8 mouse cellular contexts compared by ENCODE assay signal in the genomic region with DNA sequence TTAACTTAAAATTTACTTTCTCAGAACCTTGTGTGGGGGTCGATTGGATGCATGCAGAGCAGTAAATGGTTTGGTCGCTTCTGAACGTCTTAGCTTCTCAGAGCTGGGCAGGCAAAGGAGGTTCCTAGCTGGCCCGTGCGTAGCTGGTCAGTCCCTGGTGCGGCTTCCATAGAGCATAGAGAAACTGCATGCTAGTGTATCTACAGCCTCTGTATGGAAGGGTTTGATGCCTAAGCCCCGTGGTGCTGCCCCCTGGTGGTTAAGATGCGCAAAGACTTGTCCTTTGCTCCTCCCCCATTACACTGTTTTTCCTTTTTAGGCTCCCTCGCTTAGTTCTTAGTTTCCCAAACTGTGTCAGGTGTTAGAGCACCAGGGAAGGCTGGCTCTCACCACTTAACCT. TPM values are rescaled to one million over a fixed set of nuclear protein-coding genes. Genes with fewer than 3 reads are reported as not detected.
DNase-seq lines count a peak whose midpoint lies in the region; ATAC-seq lines count a peak whose summit lies in the region.

No protein-coding gene starts in this region.

- ATAC-seq in inflammation-experienced regulatory T-cells, adult 6 months: peak; percentile 55
- ATAC-seq in megakaryocyte progenitor cell, adult 5-6 weeks (replicated peaks; ENCODE audit: poor library complexity): peak; percentile 74

- peak; percentile 81 to 82 for DNase-seq in adrenal gland, adult 18-20 months (ENCODE audit: low spot score in 2 of 2)
- DNase-seq in embryo, embryonic 11 days: peak; percentile 90
- DNase-seq in gastrocnemius, postnatal 14 days: peak; percentile 82
- peak; percentile 81 to 84 for DNase-seq in left cerebral cortex, postnatal 10 days (ENCODE audit: extremely low spot score in 1 of 2, low spot score in 2 of 2)
- peak; percentile 86 to 89 for DNase-seq in right cerebral cortex, postnatal 10 days (ENCODE audit: low spot score in 2 of 2)
- DNase-seq in urinary bladder, postnatal 14 days (ENCODE audit: low spot score): peak; percentile 85

- intact Hi-C loops in gastrocnemius, postnatal 14 days (cut with DNase I; ENCODE audit: low total_unique reads): loop anchor here (10.0 kb wide), 1 partner anchor 279 kb away; no protein-coding TSS in a partner anchor
- intact Hi-C loops in left cerebral cortex, postnatal 10 days (cut with DNase I): loop anchor here (5.0 to 10.0 kb wide), 6 partner anchors 101 to 479 kb away; a partner anchor contains a TSS

RNA-seq across cellular contexts. Expression of a gene that starts 2.1 kb away (rescaled TPM):
- total RNA-seq in adrenal gland, adult 18-20 months (2021): 10 to 100 TPM; 13.0 to 18.2 TPM
- total RNA-seq in gastrocnemius, postnatal 14 days (2021): 10 to 100 TPM; 16.2 to 17.0 TPM
- polyA plus RNA-seq in inflammation-experienced regulatory T-cells, adult 6 months (2017; shearing (Covaris generic)): 10 to 100 TPM; 21.2 to 26.9 (median 23.4) TPM
- 10 to 100 TPM; 28.5 to 29.2 TPM for total RNA-seq in left cerebral cortex, postnatal 10 days (2021)
- 41.2 and 41.7 TPM in 2 replicates for total RNA-seq in megakaryocyte progenitor cell, adult 5-6 weeks (2015)
- total RNA-seq in megakaryocyte progenitor cell, adult 5-6 weeks (2017): 36.7 and 43.8 TPM in 2 replicates

Comparison
In these comparisons a context has a peak if more than half of its experiments do, and no peak if none do; other contexts are left out.
1. Peak in every context shown above with its lines: DNase-seq and ATAC-seq.